Mouse (Mus musculus) small intestine, adult 2 months (tissue): ENCODE data around the gene Ppp1r12a. TPM values are rescaled to one million over a fixed set of nuclear protein-coding genes. Genes with fewer than 3 reads are reported as not detected.

Experiments
- H3K27ac ChIP-seq: fragments of 200-500 bp; 2 replicates; pipeline ENCODE4 v1.5.1; 2012; ENCODE audit warnings: low read depth, low read length, control low read depth, inconsistent platforms; ENCODE audit not compliant: insufficient read depth
- H3K27me3 ChIP-seq: fragments of 200-500 bp; 2 replicates; pipeline ENCODE4 v1.6.1; 2012; ENCODE audit warnings: mild to moderate bottlenecking, moderate library complexity, low read length, inconsistent platforms; ENCODE audit not compliant: control insufficient read depth, insufficient read depth
- H3K36me3 ChIP-seq: fragments of 200-500 bp; 2 replicates; pipeline ENCODE4 v1.6.1; 2012; ENCODE audit warnings: mild to moderate bottlenecking, low read length, control low read depth, inconsistent platforms; ENCODE audit not compliant: control insufficient read depth, insufficient read depth
- H3K4me1 ChIP-seq: fragments of 200-500 bp; 2 replicates; pipeline ENCODE4 v1.6.1; 2012; ENCODE audit warnings: low read length, inconsistent platforms, mixed read lengths; ENCODE audit not compliant: control insufficient read depth, insufficient read depth, insufficient read length
- H3K4me3 ChIP-seq: fragments of 200-500 bp; 2 replicates; pipeline ENCODE4 v1.5.1; 2012; ENCODE audit warnings: low read depth, mild to moderate bottlenecking, control low read depth, inconsistent platforms, low read length, moderate library complexity
- CTCF ChIP-seq: fragments of 200-500 bp; IDR thresholded peaks from 2 replicates; pipeline ENCODE4 v1.5.1; 2012; ENCODE audit warnings: low read depth, mild to moderate bottlenecking, control low read depth, inconsistent platforms, low read length, moderate library complexity, mixed read lengths; ENCODE audit not compliant: insufficient replicate concordance, insufficient read length; ENCODE audit errors: extremely low read depth
- POLR2A ChIP-seq: fragments of 200-500 bp; IDR thresholded peaks from 2 replicates; pipeline ENCODE4 v1.6.1; 2012; ENCODE audit warnings: low read depth, mild to moderate bottlenecking, control low read depth, inconsistent platforms, low read length, moderate library complexity
- WGBS: fragments of 180-500 bp; shearing (Covaris S2); methylation state at CpG from one replicate; pipeline ENCODE4 v1.1.7; 2018; 5-methylcytosine and 5-hydroxymethylcytosine counted together
- polyA plus RNA-seq: library from polyadenylated mRNA; depleted of rRNA; stranded (reverse); fragments of >200 nt; gene quantifications from 2 replicates; pipeline ENCODE4 v1.2.3, GENCODE M21; 2012

Gene Ppp1r12a
- polyA plus RNA-seq, 1 experiment: 16.0 TPM

DNA sequence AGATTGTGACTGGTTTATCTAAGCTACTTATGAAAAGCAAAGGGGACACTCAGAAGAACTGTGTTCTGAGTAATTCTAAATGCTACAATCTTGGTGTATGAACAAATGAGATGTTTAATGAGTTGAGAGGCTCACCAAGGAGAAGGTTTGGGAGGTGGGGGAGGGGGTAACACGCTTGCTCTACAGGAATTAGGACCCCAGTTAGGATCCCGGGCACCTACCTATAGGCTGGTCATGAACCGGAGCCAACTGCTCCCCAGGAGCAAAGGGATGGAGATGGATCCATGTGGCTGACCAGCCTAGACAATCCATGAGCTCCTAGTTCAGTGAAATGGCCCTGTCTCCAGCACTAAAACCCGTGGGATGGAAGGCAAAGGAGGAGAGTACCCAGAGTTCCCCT is 130.7 kb downstream of the Ppp1r12a start:
- TF ChIP-seq CTCF (no peak), POLR2A (no peak)
- H3K36me3 ChIP-seq: no peaks in the 10 kb centered on the region
- H3K27ac ChIP-seq: no peak overlapping the region
- H3K4me3 ChIP-seq: no peak overlapping the region
- 85% methylated on average over 4 of the region's 4 CpGs for WGBS
- no peaks in the 10 kb centered on the region for H3K27me3 ChIP-seq
- H3K4me1 ChIP-seq: no peaks in the 10 kb centered on the region

DNA sequence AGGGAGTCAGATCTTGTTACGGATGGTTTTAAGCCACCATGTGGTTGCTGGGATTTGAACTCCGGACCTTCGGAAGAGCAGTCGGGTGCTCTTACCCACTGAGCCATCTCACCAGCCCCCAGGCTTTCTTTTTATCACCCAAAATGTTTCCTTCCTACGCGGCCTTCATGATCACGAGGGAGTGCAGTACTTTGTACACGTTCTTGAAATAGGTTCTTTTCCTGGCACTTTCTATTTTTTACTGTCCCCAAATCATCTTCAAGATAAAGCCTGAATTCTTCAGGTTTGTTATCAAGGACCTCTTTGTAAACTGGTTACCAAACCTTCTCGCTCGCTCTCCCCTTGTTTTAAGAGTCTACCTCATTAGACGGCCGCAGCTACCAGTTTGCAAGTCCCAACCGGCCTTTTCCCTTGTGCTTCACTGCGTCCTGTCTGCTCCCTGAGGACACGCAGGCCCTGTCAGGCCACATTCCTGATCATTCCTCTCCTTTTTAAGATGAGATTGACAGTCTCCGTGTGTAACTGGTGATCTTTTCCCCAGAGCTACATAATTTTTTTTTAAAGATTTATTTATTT is 131.7 kb downstream of the Ppp1r12a start:
- Histone ChIP-seq H3K4me3 (no peak overlapping the region), H3K27ac (no peak overlapping the region), H3K4me1 (no peaks in the 10 kb centered on the region), H3K36me3 (no peaks in the 10 kb centered on the region), H3K27me3 (no peaks in the 10 kb centered on the region)
- no peak for TF ChIP-seq CTCF
- TF ChIP-seq POLR2A: no peak
- WGBS: 91% methylated on average over 16 of the region's 16 CpGs

DNA sequence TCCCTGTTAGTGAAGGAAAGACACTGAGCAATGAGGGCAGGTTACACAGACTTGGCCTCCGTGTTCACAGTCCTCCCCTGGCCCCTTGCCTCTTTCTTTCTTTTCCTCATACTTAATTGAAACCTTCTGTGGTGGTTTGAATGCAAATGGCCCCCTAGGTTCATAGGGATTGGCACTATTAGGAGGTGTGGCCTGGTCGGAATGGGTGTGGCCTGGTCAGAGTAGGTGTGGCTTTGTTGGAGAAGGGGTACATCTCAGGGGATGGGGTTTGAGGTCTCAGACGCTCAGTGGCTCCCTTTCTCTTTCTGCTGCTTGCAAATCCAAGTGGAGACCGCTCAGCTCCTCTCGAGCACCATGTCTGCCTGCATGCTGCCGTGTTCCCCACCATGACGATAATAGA is 132.8 kb downstream of the Ppp1r12a start:
- TF ChIP-seq POLR2A: no peak
- WGBS: 80% methylated on average over 7 of the region's 7 CpGs
- H3K4me1 ChIP-seq: peaks cover 5% of the 10 kb centered on the region; the same call in 1 of the 2 replicates
- H3K27ac ChIP-seq: no peak overlapping the region
- H3K27me3 ChIP-seq: no peaks in the 10 kb centered on the region
- H3K36me3 ChIP-seq: no peaks in the 10 kb centered on the region
- H3K4me3 ChIP-seq: no peak overlapping the region

DNA sequence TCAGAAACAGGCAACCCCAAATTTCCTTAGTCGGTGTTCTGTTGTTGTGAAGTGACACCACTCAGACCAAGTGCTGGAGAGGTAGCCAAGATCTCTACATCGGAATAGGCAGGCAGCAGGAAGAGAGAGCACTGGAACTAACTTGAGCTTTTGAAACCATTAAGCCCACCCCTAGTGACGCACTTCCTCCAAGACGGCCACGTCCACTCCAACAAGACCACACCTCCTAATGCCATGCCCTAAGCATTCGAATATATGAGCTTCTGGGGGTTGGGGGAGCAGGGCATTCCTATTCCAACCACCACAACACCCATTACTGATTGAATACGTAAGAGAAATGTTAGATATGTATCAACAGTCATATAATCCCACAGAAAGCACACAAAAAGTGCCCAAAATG is 134.5 kb downstream of the Ppp1r12a start:
- 86% methylated on average over 7 of the region's 7 CpGs for WGBS
- Histone ChIP-seq H3K4me1 (peaks cover 5% of the 10 kb centered on the region; the same call in 1 of the 2 replicates), H3K36me3 (no peaks in the 10 kb centered on the region), H3K4me3 (no peak overlapping the region), H3K27ac (no peak overlapping the region), H3K27me3 (no peaks in the 10 kb centered on the region)
- TF ChIP-seq CTCF (no peak), POLR2A (no peak)

DNA sequence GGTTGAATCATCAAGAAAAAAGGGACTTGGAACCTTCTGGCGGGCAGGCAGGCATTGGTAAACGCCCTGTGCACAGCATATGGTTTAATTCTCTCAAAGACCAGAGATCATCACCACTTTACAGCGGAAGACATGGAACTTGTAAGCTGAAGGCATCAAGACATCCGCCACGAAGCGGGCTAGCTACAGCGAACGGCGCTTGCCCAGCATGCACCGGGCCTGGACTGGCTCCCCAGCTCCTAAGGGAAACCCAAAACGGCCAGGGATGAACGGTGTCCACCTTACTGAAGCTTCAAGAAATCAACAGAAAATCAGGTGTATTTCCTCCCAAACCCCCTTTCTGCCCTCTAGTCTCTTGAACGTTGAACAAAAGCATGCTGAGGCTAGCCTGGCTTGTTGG is 136.3 kb downstream of the Ppp1r12a start:
- no peak overlapping the region for H3K4me3 ChIP-seq
- H3K4me1 ChIP-seq: peaks cover 5% of the 10 kb centered on the region; the same call in 1 of the 2 replicates
- WGBS: 97% methylated on average over 13 of the region's 13 CpGs
- no peak for TF ChIP-seq POLR2A
- TF ChIP-seq CTCF: no peak
- no peak overlapping the region for H3K27ac ChIP-seq
- H3K36me3 ChIP-seq: no peaks in the 10 kb centered on the region
- no peaks in the 10 kb centered on the region for H3K27me3 ChIP-seq

DNA sequence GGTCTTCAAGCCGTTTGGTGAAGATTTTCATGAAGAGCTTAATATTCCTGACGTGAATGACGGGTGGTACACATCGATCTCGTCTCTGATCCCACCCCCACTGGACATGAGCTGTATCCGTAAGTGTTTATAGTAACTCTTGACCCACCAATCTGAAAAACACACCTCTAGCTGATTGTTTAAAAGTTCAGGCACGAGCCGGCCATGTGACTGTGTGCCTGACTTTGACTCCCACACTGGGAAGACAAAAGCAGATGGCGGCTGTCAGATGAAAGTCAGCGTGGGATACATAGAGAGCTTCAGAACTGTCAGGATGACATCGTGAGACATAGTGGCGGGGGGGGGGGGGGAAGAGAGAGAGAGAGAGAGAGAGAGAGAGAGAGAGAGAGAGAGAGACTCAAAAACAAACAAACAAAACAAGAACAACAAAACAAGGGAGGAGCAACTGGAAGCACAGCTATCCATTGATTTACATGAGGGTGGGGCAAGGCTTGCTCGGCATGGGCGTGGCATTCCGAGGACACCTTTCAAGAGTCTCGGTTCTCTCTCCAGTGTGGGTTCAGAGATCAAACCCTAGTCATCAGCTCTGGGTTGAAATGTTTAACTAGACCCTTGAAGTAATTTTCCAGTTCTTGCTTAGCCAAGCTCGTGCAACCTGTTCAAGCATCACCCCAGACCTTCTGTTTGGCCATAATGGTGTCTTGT is 137.0 kb downstream of the Ppp1r12a start:
- 74% methylated on average over 17 of the region's 17 CpGs for WGBS
- TF ChIP-seq CTCF (no peak), POLR2A (no peak)
- peaks cover 5% of the 10 kb centered on the region; the same call in 1 of the 2 replicates for H3K4me1 ChIP-seq
- H3K27me3 ChIP-seq: no peaks in the 10 kb centered on the region
- H3K4me3 ChIP-seq: no peak overlapping the region
- H3K27ac ChIP-seq: peak overlapping the region; percentile 35; the same call in 1 of the 2 replicates
- no peaks in the 10 kb centered on the region for H3K36me3 ChIP-seq

DNA sequence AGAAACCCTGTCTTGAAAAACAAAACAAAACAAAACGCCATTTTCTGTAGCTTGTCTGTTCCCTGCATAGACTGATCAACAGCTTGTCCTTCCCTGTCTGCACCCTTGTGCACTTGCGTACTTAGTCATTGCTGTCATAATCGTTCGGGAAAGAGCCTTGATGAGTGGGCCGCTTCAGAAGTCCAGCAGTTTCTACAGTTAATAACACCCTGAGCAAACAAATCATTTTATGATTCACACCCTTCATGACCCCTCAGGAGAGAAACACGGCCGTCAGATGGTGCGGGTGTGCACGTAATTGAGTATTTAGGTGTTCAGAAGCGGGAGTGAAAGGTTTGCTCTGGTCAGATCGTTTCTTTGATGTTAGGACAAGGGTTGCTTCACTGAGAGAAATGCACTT is 137.8 kb downstream of the Ppp1r12a start:
- H3K36me3 ChIP-seq: no peaks in the 10 kb centered on the region
- 18% methylated on average over 11 of the region's 11 CpGs for WGBS
- H3K4me3 ChIP-seq: no peak overlapping the region
- H3K27me3 ChIP-seq: no peaks in the 10 kb centered on the region
- H3K4me1 ChIP-seq: peaks cover 5% of the 10 kb centered on the region; the same call in 1 of the 2 replicates
- H3K27ac ChIP-seq: peak overlapping the region; percentile 35; the same call in 1 of the 2 replicates
- TF ChIP-seq POLR2A (no peak), CTCF (no peak)

DNA sequence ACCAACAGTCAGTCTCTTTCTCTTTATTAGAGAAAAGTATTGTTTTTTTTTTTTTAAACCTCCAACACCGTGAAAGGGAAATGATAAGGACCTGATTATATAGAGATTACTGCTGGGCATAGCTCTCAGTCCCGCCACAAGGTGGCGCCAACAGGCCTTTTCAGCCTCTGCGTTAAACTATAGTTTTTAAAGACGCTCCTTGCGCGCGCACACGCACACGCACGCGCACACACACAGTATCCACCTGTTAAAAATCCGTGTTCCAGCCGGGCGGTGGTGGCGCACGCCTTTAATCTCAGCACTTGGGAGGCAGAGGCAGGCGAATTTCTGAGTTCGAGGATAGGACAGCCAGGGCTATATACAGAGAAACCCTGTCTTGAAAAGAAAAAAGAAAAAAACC is 138.8 kb downstream of the Ppp1r12a start:
- 4% methylated on average over 19 of the region's 19 CpGs for WGBS
- H3K4me1 ChIP-seq: peaks cover 5% of the 10 kb centered on the region; the same call in 1 of the 2 replicates
- no peaks in the 10 kb centered on the region for H3K27me3 ChIP-seq
- peak overlapping the region; percentile 40; the same call in 1 of the 2 replicates for H3K4me3 ChIP-seq
- TF ChIP-seq POLR2A (no peak), CTCF (peak; percentile 88; the same call in 1 of the 2 replicates)
- no peaks in the 10 kb centered on the region for H3K36me3 ChIP-seq
- no peak overlapping the region for H3K27ac ChIP-seq
